15 mouse cellular contexts compared by ENCODE assay signal in genomic region chr10:83629190-83629781, GRCm38 (mm10). TPM values are rescaled to one million over a fixed set of nuclear protein-coding genes. Genes with fewer than 3 reads are reported as not detected.
DNase-seq lines count a peak whose midpoint lies in the region; TF ChIP-seq lines count a peak whose summit lies in the region.
"Had no signal": no experiment of that assay in that cellular context is flagged by ENCODE, and none has a peak within 500 bp of the region (broad histone marks: within the 10 kb centered on the region; RNA-seq: fewer than 3 reads in every experiment).

No protein-coding gene starts in this region.

- peak; percentile 62 for DNase-seq in gastrocnemius, adult 2 months
- no peak for DNase-seq in gastrocnemius, postnatal 36 days
- no peak for DNase-seq in layer of hippocampus, adult 2 months (ENCODE audit: low spot score in 2 of 2)
- no peak for DNase-seq in layer of hippocampus, postnatal 10 days (ENCODE audit: low spot score in 2 of 2)
- peak; percentile 77 for DNase-seq in cerebellum, adult 9-11 months
- peak; percentile 68 for DNase-seq in skeletal muscle tissue, adult 2 months (ENCODE audit: low read depth, low spot score)
- DNase-seq in adrenal gland, postnatal 10 days = no peak
- DNase-seq in adrenal gland, adult 18-20 months (ENCODE audit: low spot score in 2 of 2) = no peak
- DNase-seq: forebrain, postnatal 0 days; kidney, adult 11 months; layer of hippocampus, adult 9-11 months; right cerebral cortex, adult 18-20 months had no signal

- TF ChIP-seq CTCF in gastrocnemius, adult 2 months (IDR thresholded peaks at IDR 0.05) = no peak
- TF ChIP-seq CTCF in layer of hippocampus, adult 2 months (conservative IDR thresholded peaks at IDR 0.05) = no peak

- peak overlapping the region; percentile 28; the same call in 1 of the 2 replicates for H3K27ac ChIP-seq in gastrocnemius, adult 2 months
- peak overlapping the region; percentile 5; the same call in 1 of the 2 replicates for H3K27ac ChIP-seq in layer of hippocampus, adult 2 months
- H3K27ac ChIP-seq: heart, adult 2 months; hindbrain, embryonic 14.5 days; midbrain, embryonic 12.5 days had no signal

- intact Hi-C loops in gastrocnemius, adult 2 months (cut with DNase I) = no loop called here
- intact Hi-C loops in gastrocnemius, postnatal 36 days (cut with DNase I) = no loop called here

- H3K4me3 ChIP-seq in gastrocnemius, adult 2 months = no peak overlapping the region
- no peak overlapping the region for H3K4me3 ChIP-seq in layer of hippocampus, adult 2 months
- H3K4me3 ChIP-seq: heart, adult 2 months; midbrain, embryonic 12.5 days had no signal

RNA-seq across cellular contexts. Expression of gene Appl2, which starts 19.3 kb away (rescaled TPM):
- 10 to 100 TPM; 19.3 to 21.0 TPM for total RNA-seq in gastrocnemius, adult 2 months (2021)
- total RNA-seq in gastrocnemius, postnatal 36 days (2021) = 10 to 100 TPM; 15.0 to 20.0 TPM
- total RNA-seq in layer of hippocampus, adult 2 months (2021) = 10 to 100 TPM; 81.1 to 95.5 TPM
- total RNA-seq in layer of hippocampus, postnatal 10 days (2021) = 10 to 100 TPM; 52.4 to 54.2 TPM
- 10 to 100 TPM; 44.3 to 66.3 TPM for total RNA-seq in adrenal gland, postnatal 10 days (2021)
- total RNA-seq in adrenal gland, adult 18-20 months (2021) = 100 to 1,000 TPM in 1 of 2 experiments, 10 to 100 TPM in 1; 34.4 to 105 TPM

Comparison
In these comparisons a context has a peak if more than half of its experiments do, and no peak if none do; other contexts are left out.
1. DNase-seq: peak in gastrocnemius, adult 2 months (single experiment), cerebellum, adult 9-11 months (single experiment) and skeletal muscle tissue, adult 2 months (single experiment); none in gastrocnemius, postnatal 36 days (0 of 2), layer of hippocampus, adult 2 months (0 of 2), layer of hippocampus, postnatal 10 days (0 of 2), adrenal gland, postnatal 10 days (single experiment) and adrenal gland, adult 18-20 months (0 of 2).